Mouse (Mus musculus) erythroblast, embryonic 14.5 days (primary cell): ENCODE results near the gene S100a3.

ENCODE experiments used
- GATA1 ChIP-seq: IDR thresholded peaks from 2 replicates; pipeline ENCODE4 v1.6.1; 2012; ENCODE audit warnings: low read length, inconsistent platforms, mixed read lengths
- TAL1 ChIP-seq: IDR thresholded peaks from 3 replicates; pipeline ENCODE4 v1.6.1; 2012; ENCODE audit warnings: low read length, inconsistent platforms, mixed read lengths

GRCm38 (mm10) chr3:90611494-90611893 lies 51.1 kb downstream of the S100a3 start:
- TF ChIP-seq GATA1 (no peak), TAL1 (no peak)
